Mouse (Mus musculus): Measurements from ENCODE around the gene Ccdc173. TPM values are rescaled to one million over a fixed set of nuclear protein-coding genes. Genes with fewer than 3 reads are reported as not detected.

Ccdc173 gene
- polyA plus RNA-seq, 1 experiment from 2014 or later: 2.3 TPM

GRCm38 (mm10) chr2:69763340-69763739 lies 26.0 kb downstream of the Ccdc173 start:
- no peak overlapping the region for H3K4me3 ChIP-seq (replicated peaks; ENCODE audit: low read length)
- H3K9me3 ChIP-seq (ENCODE audit: control insufficient read depth, low read length): no peaks in the 10 kb centered on the region
- H3K4me1 ChIP-seq (replicated peaks; ENCODE audit: control insufficient read depth, insufficient read depth, low read length): no peaks in the 10 kb centered on the region
- no peak overlapping the region for H3K27ac ChIP-seq
- no peaks in the 10 kb centered on the region for H3K27me3 ChIP-seq (ENCODE audit: control insufficient read depth, insufficient read depth, low read length)
- DNase-seq (ENCODE audit: low spot score): no peak
- H3K9ac ChIP-seq: no peak overlapping the region
- ATAC-seq (ENCODE audit: low FRiP score): no peak
- no peak overlapping the region for H3K4me2 ChIP-seq (replicated peaks)
- 89% methylated on average over 4 of the region's 4 CpGs for WGBS
- 0 out of 2 replicates have a peak, but pooled peaks cover 4% of the 10 kb centered on the region for H3K36me3 ChIP-seq (replicated peaks; ENCODE audit: control insufficient read depth, insufficient read depth)

- ATAC-seq (ENCODE audit: low FRiP score) (no peak), DNase-seq (ENCODE audit: low spot score) (no peak)
- WGBS: 19% methylated on average over 5 of the region's 5 CpGs
- no peak overlapping the region for H3K4me3 ChIP-seq (replicated peaks; ENCODE audit: low read length)
- H3K27ac ChIP-seq: no peak overlapping the region
- no peaks in the 10 kb centered on the region for H3K9me3 ChIP-seq (ENCODE audit: control insufficient read depth, low read length)
- H3K4me1 ChIP-seq (replicated peaks; ENCODE audit: control insufficient read depth, insufficient read depth, low read length): no peaks in the 10 kb centered on the region
- no peak overlapping the region for H3K9ac ChIP-seq
- H3K36me3 ChIP-seq (replicated peaks; ENCODE audit: control insufficient read depth, insufficient read depth): 0 out of 2 replicates have a peak, but pooled peaks cover 4% of the 10 kb centered on the region
- H3K27me3 ChIP-seq (ENCODE audit: control insufficient read depth, insufficient read depth, low read length): no peaks in the 10 kb centered on the region
- H3K4me2 ChIP-seq (replicated peaks): no peak overlapping the region
Observed at GRCm38 (mm10) chr2:69760980-69761379, 28.4 kb downstream of the Ccdc173 start.

DNA sequence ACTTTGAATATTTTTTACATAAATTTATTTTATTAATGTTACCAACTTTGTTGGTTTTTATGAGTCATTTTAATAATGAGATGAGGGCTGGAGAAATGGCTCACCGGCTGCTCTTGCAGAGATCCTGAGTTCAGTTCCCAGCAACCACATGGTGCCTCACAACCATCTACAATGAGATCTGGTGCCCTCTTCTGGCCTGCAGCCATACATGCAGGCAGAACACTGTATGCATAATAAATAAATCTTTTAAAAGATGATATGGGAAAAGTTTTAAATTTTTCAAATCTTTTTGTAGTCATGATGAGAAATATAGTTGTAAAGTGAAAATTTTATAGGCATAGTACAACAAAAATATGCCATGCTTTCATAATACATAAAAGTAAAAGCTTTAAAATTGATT lies 44.3 kb downstream of the Ccdc173 start:
- H3K36me3 ChIP-seq (replicated peaks; ENCODE audit: control insufficient read depth, insufficient read depth): peaks cover 81% of the 10 kb centered on the region
- DNase-seq (ENCODE audit: low spot score): no peak
- ATAC-seq (ENCODE audit: low FRiP score): no peak
- H3K27me3 ChIP-seq (ENCODE audit: control insufficient read depth, insufficient read depth, low read length): no peaks in the 10 kb centered on the region
- H3K27ac ChIP-seq: no peak overlapping the region
- H3K9ac ChIP-seq: no peak overlapping the region
- H3K4me3 ChIP-seq (replicated peaks; ENCODE audit: low read length): no peak overlapping the region
- no peaks in the 10 kb centered on the region for H3K4me1 ChIP-seq (replicated peaks; ENCODE audit: control insufficient read depth, insufficient read depth, low read length)
- H3K9me3 ChIP-seq (ENCODE audit: control insufficient read depth, low read length): no peaks in the 10 kb centered on the region
- WGBS: 91% methylated on average over 1 of the region's 1 CpGs
- H3K4me2 ChIP-seq (replicated peaks): no peak overlapping the region

- Histone ChIP-seq H3K9me3 (ENCODE audit: control insufficient read depth, low read length) (no peaks in the 10 kb centered on the region), H3K27me3 (ENCODE audit: control insufficient read depth, insufficient read depth, low read length) (no peaks in the 10 kb centered on the region), H3K4me3 (replicated peaks; ENCODE audit: low read length) (peak overlapping the region; percentile 87), H3K27ac (peak overlapping the region; percentile 79), H3K4me2 (replicated peaks) (peak overlapping the region; percentile 83), H3K9ac (peak overlapping the region; percentile 84), H3K4me1 (replicated peaks; ENCODE audit: control insufficient read depth, insufficient read depth, low read length) (peaks cover 11% of the 10 kb centered on the region; the same call in 1 of the 2 replicates), H3K36me3 (replicated peaks; ENCODE audit: control insufficient read depth, insufficient read depth) (no peaks in the 10 kb centered on the region)
- DNase-seq (ENCODE audit: low spot score) (no peak), ATAC-seq (ENCODE audit: low FRiP score) (peak; percentile 18; the same call in 1 of the 2 replicates)
- under 1% methylated on average over 13 of the region's 13 CpGs for WGBS
Observed at GRCm38 (mm10) chr2:69723519-69723825, 65.9 kb downstream of the Ccdc173 start.

GRCm38 (mm10) chr2:69722650-69723518 lies 66.5 kb downstream of the Ccdc173 start:
- H3K4me1 ChIP-seq (replicated peaks; ENCODE audit: control insufficient read depth, insufficient read depth, low read length): peaks cover 11% of the 10 kb centered on the region; the same call in 1 of the 2 replicates
- H3K4me3 ChIP-seq (replicated peaks; ENCODE audit: low read length): peak overlapping the region; percentile 87
- no peaks in the 10 kb centered on the region for H3K27me3 ChIP-seq (ENCODE audit: control insufficient read depth, insufficient read depth, low read length)
- H3K4me2 ChIP-seq (replicated peaks): peak overlapping the region; percentile 83
- H3K36me3 ChIP-seq (replicated peaks; ENCODE audit: control insufficient read depth, insufficient read depth): no peaks in the 10 kb centered on the region
- H3K27ac ChIP-seq: peak overlapping the region; percentile 79
- WGBS: under 1% methylated on average over 76 of the region's 91 CpGs
- peak; percentile 97 for DNase-seq (ENCODE audit: low spot score)
- no peaks in the 10 kb centered on the region for H3K9me3 ChIP-seq (ENCODE audit: control insufficient read depth, low read length)
- peak; percentile 96 for ATAC-seq (ENCODE audit: low FRiP score)
- peak overlapping the region; percentile 84 for H3K9ac ChIP-seq

- H3K4me2 ChIP-seq (replicated peaks): peak within 1 kb of the TSS; percentile 83
- peaks cover 11% of the 10 kb centered on the region; the same call in 1 of the 2 replicates for H3K4me1 ChIP-seq (replicated peaks; ENCODE audit: control insufficient read depth, insufficient read depth, low read length)
- ATAC-seq (ENCODE audit: low FRiP score): no peak; the same call in 1 of the 2 replicates
- H3K27me3 ChIP-seq (ENCODE audit: control insufficient read depth, insufficient read depth, low read length): no peaks in the 10 kb centered on the region
- H3K4me3 ChIP-seq (replicated peaks; ENCODE audit: low read length): peak within 1 kb of the TSS; percentile 87
- H3K9me3 ChIP-seq (ENCODE audit: control insufficient read depth, low read length): no peaks in the 10 kb centered on the region
- peak within 1 kb of the TSS; percentile 84 for H3K9ac ChIP-seq
- H3K27ac ChIP-seq: peak within 1 kb of the TSS; percentile 79
- no peak for DNase-seq (ENCODE audit: low spot score)
- H3K36me3 ChIP-seq (replicated peaks; ENCODE audit: control insufficient read depth, insufficient read depth): no peaks in the 10 kb centered on the region
- 7% methylated on average over 12 of the region's 12 CpGs for WGBS
Observed at GRCm38 (mm10) chr2:69722273-69722649, 67.1 kb downstream of the Ccdc173 start, which contains the start of gene Ppig. Gene Ppig, plus strand, starts transcription at chr2:69722545.

GRCm38 (mm10) chr2:69719121-69719520 lies 70.3 kb downstream of the Ccdc173 start:
- H3K4me2 ChIP-seq (replicated peaks): no peak overlapping the region
- no peaks in the 10 kb centered on the region for H3K27me3 ChIP-seq (ENCODE audit: control insufficient read depth, insufficient read depth, low read length)
- no peaks in the 10 kb centered on the region for H3K36me3 ChIP-seq (replicated peaks; ENCODE audit: control insufficient read depth, insufficient read depth)
- DNase-seq (ENCODE audit: low spot score): no peak
- H3K4me1 ChIP-seq (replicated peaks; ENCODE audit: control insufficient read depth, insufficient read depth, low read length): peaks cover 6% of the 10 kb centered on the region; the same call in 1 of the 2 replicates
- no peak overlapping the region for H3K4me3 ChIP-seq (replicated peaks; ENCODE audit: low read length)
- no peak overlapping the region for H3K9ac ChIP-seq
- H3K9me3 ChIP-seq (ENCODE audit: control insufficient read depth, low read length): no peaks in the 10 kb centered on the region
- no peak for ATAC-seq (ENCODE audit: low FRiP score)
- H3K27ac ChIP-seq: no peak overlapping the region
- 83% methylated on average over 1 of the region's 1 CpGs for WGBS

- Histone ChIP-seq H3K4me2 (replicated peaks) (no peak overlapping the region), H3K9me3 (ENCODE audit: control insufficient read depth, low read length) (no peaks in the 10 kb centered on the region), H3K27ac (no peak overlapping the region), H3K27me3 (ENCODE audit: control insufficient read depth, insufficient read depth, low read length) (no peaks in the 10 kb centered on the region), H3K4me3 (replicated peaks; ENCODE audit: low read length) (no peak overlapping the region), H3K4me1 (replicated peaks; ENCODE audit: control insufficient read depth, insufficient read depth, low read length) (peaks cover 9% of the 10 kb centered on the region), H3K9ac (no peak overlapping the region), H3K36me3 (replicated peaks; ENCODE audit: control insufficient read depth, insufficient read depth) (no peaks in the 10 kb centered on the region)
- 79% methylated on average over 3 of the region's 3 CpGs for WGBS
- ATAC-seq (ENCODE audit: low FRiP score) (no peak), DNase-seq (ENCODE audit: low spot score) (no peak)
Observed at GRCm38 (mm10) chr2:69716483-69716882, 72.9 kb downstream of the Ccdc173 start.

DNA sequence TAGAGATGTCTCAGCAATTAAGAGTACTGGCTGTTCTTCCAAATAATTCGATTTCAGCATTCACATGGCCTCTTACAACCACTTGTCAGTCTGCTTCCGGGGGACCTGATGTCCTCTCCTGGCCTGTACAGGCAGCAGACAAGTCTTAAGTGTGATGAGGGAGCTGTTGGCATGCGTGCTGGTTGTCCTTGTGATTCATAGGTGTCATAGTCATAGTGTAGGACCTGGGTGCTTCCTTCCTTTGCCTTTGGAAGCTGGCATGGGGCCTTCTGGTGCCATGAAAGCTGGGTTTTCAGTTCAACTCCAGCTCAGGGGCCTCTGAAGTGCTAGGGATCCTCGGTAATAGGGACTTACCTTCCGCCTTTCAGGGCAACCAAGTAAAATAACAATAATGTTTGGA lies 75.2 kb downstream of the Ccdc173 start:
- WGBS: 83% methylated on average over 5 of the region's 5 CpGs
- no peak overlapping the region for H3K4me2 ChIP-seq (replicated peaks)
- H3K36me3 ChIP-seq (replicated peaks; ENCODE audit: control insufficient read depth, insufficient read depth): peaks cover 5% of the 10 kb centered on the region; the same call in 1 of the 2 replicates
- peaks cover 9% of the 10 kb centered on the region for H3K4me1 ChIP-seq (replicated peaks; ENCODE audit: control insufficient read depth, insufficient read depth, low read length)
- H3K4me3 ChIP-seq (replicated peaks; ENCODE audit: low read length): no peak overlapping the region
- DNase-seq (ENCODE audit: low spot score): no peak
- no peak overlapping the region for H3K9ac ChIP-seq
- no peaks in the 10 kb centered on the region for H3K27me3 ChIP-seq (ENCODE audit: control insufficient read depth, insufficient read depth, low read length)
- no peak for ATAC-seq (ENCODE audit: low FRiP score)
- no peak overlapping the region for H3K27ac ChIP-seq
- H3K9me3 ChIP-seq (ENCODE audit: control insufficient read depth, low read length): no peaks in the 10 kb centered on the region
